Mouse (Mus musculus) skeletal muscle tissue, adult 2 months (tissue): Measurements from ENCODE around the gene Map3k9.

ENCODE experiments used
- DNase-seq: peaks from one replicate; pipeline ENCODE4 v3.0.0-alpha.2; 2012; ENCODE audit warnings: low read depth, low spot score

Gene Map3k9

GRCm38 (mm10) chr12:81719161-81719560, 61.8 kb downstream of the Map3k9 start:
- DNase-seq: peak; percentile 41

GRCm38 (mm10) chr12:81712618-81713017, 68.4 kb downstream of the Map3k9 start:
- no peak for DNase-seq

GRCm38 (mm10) chr12:81702903-81703302, 78.1 kb downstream of the Map3k9 start:
- DNase-seq: no peak

GRCm38 (mm10) chr12:81698011-81698410, 83.0 kb downstream of the Map3k9 start:
- DNase-seq: no peak

GRCm38 (mm10) chr12:81691177-81691730, 89.7 kb downstream of the Map3k9 start:
- DNase-seq: no peak

GRCm38 (mm10) chr12:81690751-81691150, 90.2 kb downstream of the Map3k9 start:
- no peak for DNase-seq

GRCm38 (mm10) chr12:81690111-81690510, 90.9 kb downstream of the Map3k9 start:
- no peak for DNase-seq

- no peak for DNase-seq
These were observed 91.4 kb downstream of the Map3k9 start for GRCm38 (mm10) chr12:81689505-81690056.

GRCm38 (mm10) chr12:81688537-81688936, 92.4 kb downstream of the Map3k9 start:
- peak; percentile 2 for DNase-seq

- DNase-seq: no peak
These were observed 93.1 kb downstream of the Map3k9 start for GRCm38 (mm10) chr12:81687873-81688272.

- no peak for DNase-seq
These were observed 94.4 kb downstream of the Map3k9 start for GRCm38 (mm10) chr12:81686406-81687117.

GRCm38 (mm10) chr12:81685981-81686380, 95.0 kb downstream of the Map3k9 start:
- no peak for DNase-seq

- DNase-seq: no peak
These were observed 96.9 kb downstream of the Map3k9 start for GRCm38 (mm10) chr12:81684096-81684495.

GRCm38 (mm10) chr12:81683395-81683794, 97.6 kb downstream of the Map3k9 start:
- DNase-seq: no peak

GRCm38 (mm10) chr12:81679807-81680529, 101.0 kb downstream of the Map3k9 start:
- no peak for DNase-seq

- no peak for DNase-seq
These were observed 105.4 kb downstream of the Map3k9 start for GRCm38 (mm10) chr12:81675557-81675956.
